Mouse (Mus musculus) splenic B cell, adult 2 months (primary cell): ENCODE measurements around the gene Ints1.
A peak's percentile ranks its signal among the peaks of the same experiment; 100 is the strongest.

Experiments
- DNase-seq: peaks from one replicate; pipeline ENCODE4 v3.0.0-alpha.2; 2011; ENCODE audit warnings: low read depth, low spot score
- H3K27me3 ChIP-seq: 2 replicates; pipeline ENCODE4 v1.6.1; 2012; ENCODE audit warnings: mild to moderate bottlenecking, low read length, moderate library complexity, mixed read lengths; ENCODE audit not compliant: control insufficient read depth, poor library complexity, insufficient read depth, severe bottlenecking
- H3K36me3 ChIP-seq: 2 replicates; pipeline ENCODE4 v1.6.1; 2012; ENCODE audit warnings: mild to moderate bottlenecking, low read length, moderate library complexity, mixed read lengths; ENCODE audit not compliant: control insufficient read depth, poor library complexity, insufficient read depth, severe bottlenecking

Gene Ints1

DNA sequence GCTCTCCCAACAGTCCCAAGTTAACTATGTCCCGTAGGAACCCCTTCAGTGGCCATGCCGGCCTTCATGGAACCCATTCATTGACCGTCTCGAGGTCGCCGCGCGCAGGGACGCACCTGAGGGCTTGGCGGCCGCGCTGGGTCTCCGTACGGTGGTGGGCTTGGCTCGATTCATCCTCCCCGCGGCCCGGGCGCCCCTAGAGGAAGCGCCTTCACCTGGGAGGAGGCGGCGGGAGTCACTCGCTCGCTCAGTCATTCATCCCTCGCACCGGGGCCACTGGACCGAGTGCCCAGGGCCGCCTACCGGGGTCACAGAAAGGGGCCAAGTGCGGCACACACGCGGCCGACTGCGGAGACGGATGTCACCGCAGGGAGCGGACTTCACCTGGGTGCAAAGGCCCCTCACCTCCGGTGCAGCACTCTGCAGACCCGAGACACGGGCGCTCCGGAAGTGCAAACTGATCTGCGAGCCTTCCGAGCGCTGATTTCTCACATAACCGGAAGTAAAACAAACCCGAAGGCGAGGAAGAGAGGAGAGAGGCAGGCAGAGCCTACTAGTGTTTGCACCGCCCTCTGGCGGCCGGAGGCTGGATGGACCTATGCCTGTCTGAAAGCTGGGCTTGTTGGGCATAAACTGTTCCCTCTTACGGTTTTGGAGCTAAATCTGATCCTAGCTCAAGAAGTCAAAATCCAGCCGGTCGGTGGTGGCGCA lies at the start of gene Ints1:
Gene Ints1, minus strand, starts transcription at position 459 of the 711 bp plus-strand sequence.
- H3K36me3 ChIP-seq, result peaks cover 1% of the 10 kb centered on the region
- no peaks in the 10 kb centered on the region for H3K27me3 ChIP-seq
- peak; percentile 97 for DNase-seq

DNA sequence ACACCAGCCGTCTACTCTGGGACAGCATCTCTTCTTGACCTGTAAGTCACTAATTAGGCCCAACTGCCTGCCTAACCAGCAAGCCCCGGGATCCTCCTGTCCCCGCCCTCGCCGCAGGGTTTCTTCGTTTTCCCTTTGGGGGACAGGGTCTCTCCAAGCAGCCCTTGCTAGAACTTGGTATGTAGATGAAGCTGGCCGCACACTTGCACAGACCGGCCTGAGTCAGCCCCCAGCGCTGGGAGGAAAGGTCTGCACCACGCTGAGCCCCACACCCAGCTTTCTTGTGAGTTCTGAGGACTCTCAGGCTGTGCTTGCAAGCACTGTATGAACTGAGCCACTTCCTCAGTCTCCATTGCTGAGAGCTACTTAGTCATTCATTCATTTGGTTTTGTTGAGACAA lies 49.1 kb upstream of the Ints1 start:
- peaks cover 2% of the 10 kb centered on the region for H3K36me3 ChIP-seq
- DNase-seq, result no peak
- H3K27me3 ChIP-seq, result no peaks in the 10 kb centered on the region

DNA sequence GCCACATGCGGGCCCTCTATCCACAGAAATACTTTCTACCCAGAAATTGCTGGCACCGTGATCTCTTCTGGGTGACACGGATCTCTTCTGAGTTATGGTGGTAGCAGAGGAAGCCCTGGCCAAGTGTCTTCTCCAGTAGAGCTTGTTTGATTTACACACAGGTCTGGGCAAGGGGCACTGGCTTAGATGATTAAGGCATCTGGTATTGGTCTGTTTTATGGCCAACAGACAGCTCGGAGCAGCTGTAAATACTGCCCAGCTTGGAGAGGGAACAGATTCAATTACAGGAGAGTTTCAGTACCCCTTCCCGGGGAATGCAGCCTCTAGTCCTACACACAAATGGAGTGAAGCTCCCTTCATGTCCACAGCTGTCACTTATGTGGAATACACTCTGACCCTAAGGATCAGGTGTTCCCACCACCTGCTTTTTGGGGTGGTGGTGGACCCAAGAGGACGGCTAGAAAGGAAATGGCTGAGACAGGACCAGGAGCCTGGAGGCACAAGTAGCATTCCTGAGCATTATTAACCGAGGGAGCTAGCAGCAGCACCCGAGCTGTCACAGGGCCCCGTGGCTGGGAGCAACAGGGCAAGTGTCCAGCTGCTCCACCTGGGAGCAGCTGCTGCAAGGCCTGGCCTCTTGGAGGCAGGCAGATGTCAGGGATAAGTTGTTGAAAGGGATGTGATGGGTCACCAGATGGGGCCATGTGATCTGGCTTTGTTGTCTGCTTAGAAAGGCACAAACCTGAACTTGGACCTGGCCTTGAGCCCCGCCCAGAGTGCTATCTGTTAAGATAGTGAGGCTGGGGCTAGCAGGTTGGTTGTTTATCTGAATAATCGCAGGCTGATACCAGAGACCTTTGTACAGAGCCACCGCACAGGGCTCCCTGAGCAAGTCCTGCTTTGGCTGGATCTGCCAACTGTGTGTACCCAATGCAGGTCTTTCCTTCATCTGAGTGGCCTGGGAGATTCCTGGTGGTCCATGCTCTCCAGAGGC lies 46.3 kb upstream of the Ints1 start:
- peaks cover 2% of the 10 kb centered on the region for H3K36me3 ChIP-seq
- DNase-seq, result no peak
- H3K27me3 ChIP-seq, result no peaks in the 10 kb centered on the region

GRCm38 (mm10) chr5:139819538-139820181 lies 44.2 kb upstream of the Ints1 start, which contains the start of gene Tmem184a:
TSS of gene Tmem184a (minus strand) at chr5:139819917.
- H3K27me3 ChIP-seq, result no peaks in the 10 kb centered on the region
- H3K36me3 ChIP-seq, result peaks cover 2% of the 10 kb centered on the region
- DNase-seq, result no peak

DNA sequence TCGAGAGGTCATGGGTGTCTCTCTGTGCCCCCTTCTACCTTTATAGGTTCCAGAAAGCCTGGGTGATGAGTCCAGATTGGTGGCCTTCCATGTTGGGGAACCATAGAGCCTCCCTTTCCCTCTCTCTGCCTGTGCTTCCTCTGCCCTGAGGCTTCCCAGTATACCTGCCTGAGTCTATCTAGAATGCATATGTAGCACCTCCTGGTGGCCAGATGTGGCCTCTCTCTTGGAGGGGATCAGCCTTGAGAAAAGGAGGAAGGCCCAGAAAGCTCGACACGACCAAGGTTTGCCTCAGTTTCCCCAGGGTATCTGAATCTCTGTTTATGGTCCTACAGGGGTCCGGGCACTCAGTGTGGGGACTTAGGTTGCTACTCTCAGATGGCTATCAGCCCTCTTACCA lies 43.3 kb upstream of the Ints1 start:
- peak; percentile 54 for DNase-seq
- peaks cover 2% of the 10 kb centered on the region for H3K36me3 ChIP-seq
- no peaks in the 10 kb centered on the region for H3K27me3 ChIP-seq

DNA sequence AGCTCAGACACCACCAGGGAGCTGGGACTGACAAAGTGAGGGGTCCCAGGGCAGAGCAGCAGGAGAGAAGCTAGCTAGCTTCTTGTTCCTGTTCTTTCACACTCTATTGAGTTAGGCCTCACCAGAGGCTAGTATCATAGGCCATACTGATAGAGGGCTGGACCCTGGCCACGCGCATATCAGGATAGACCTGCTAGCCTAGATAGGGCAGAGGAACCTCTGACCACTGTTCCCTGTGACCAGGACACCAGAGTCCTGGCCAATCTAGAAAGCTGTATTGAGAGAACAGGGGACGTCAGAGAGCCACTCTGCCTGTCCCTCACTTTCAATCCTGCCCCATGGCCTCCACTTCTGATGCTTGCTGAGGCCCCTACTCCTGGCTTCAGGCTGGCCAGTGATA lies 42.6 kb upstream of the Ints1 start:
- no peaks in the 10 kb centered on the region for H3K27me3 ChIP-seq
- no peak for DNase-seq
- peaks cover 2% of the 10 kb centered on the region for H3K36me3 ChIP-seq

DNA sequence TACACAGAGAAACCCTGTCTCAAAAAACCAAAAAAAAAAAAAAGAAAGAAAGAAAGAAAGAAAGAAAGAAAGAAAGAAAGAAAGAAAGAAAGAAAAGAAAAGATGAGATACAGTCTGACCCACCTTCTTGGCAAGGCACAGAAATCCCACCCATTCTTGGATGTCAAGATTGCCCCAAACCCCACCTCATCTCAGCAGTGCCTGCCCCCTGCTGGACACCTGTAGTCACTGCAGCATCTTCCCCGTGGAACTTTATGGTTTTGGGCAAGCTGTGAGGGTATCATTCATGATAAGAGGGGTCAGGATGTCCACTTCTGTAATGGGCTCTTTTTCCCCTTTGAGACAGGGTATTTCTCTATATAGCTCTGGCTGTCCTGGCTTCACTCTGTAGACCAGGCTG lies 41.8 kb upstream of the Ints1 start:
- DNase-seq, result peak; percentile 63
- Histone ChIP-seq H3K36me3 (peaks cover 2% of the 10 kb centered on the region; the same call in 1 of the 2 replicates), H3K27me3 (no peaks in the 10 kb centered on the region)

DNA sequence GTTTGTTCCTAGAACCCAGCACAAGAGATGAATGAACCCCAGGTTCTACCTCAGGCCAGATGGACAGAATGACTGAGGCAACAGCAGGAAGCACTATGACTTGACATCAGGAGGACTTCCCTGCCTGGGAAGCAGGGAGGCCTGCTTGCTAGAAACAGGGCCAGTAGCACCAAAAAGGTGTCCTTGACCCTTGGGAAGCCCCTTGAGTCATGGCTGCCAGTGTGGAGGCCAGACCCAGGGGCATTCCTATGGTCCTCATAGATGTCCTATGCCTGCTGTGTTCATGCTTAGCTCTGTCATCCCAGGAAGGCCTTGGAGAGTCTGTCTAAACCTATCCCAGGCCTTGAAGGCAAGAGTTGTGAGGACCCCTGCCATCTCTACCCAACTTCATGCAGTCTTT lies 41.0 kb upstream of the Ints1 start:
- no peaks in the 10 kb centered on the region; the same call in 1 of the 2 replicates for H3K36me3 ChIP-seq
- DNase-seq, result no peak
- no peaks in the 10 kb centered on the region for H3K27me3 ChIP-seq

- Histone ChIP-seq H3K36me3 (no peaks in the 10 kb centered on the region; the same call in 1 of the 2 replicates), H3K27me3 (no peaks in the 10 kb centered on the region)
- no peak for DNase-seq
Measured at GRCm38 (mm10) chr5:139815964-139816363, 40.5 kb upstream of the Ints1 start.

- H3K36me3 ChIP-seq, result no peaks in the 10 kb centered on the region
Measured at GRCm38 (mm10) chr5:139813963-139814381, 38.5 kb upstream of the Ints1 start.

GRCm38 (mm10) chr5:139813126-139813490 lies 37.6 kb upstream of the Ints1 start:
- no peak for DNase-seq
- Histone ChIP-seq H3K27me3 (no peaks in the 10 kb centered on the region), H3K36me3 (no peaks in the 10 kb centered on the region)

More at GRCm38 (mm10) chr5:139813963-139814381, 38.5 kb upstream of the Ints1 start:
- H3K27me3 ChIP-seq, result no peaks in the 10 kb centered on the region
- DNase-seq, result no peak

GRCm38 (mm10) chr5:139812398-139813125 lies 37.1 kb upstream of the Ints1 start:
- Histone ChIP-seq H3K27me3 (no peaks in the 10 kb centered on the region), H3K36me3 (no peaks in the 10 kb centered on the region)
- no peak for DNase-seq

DNA sequence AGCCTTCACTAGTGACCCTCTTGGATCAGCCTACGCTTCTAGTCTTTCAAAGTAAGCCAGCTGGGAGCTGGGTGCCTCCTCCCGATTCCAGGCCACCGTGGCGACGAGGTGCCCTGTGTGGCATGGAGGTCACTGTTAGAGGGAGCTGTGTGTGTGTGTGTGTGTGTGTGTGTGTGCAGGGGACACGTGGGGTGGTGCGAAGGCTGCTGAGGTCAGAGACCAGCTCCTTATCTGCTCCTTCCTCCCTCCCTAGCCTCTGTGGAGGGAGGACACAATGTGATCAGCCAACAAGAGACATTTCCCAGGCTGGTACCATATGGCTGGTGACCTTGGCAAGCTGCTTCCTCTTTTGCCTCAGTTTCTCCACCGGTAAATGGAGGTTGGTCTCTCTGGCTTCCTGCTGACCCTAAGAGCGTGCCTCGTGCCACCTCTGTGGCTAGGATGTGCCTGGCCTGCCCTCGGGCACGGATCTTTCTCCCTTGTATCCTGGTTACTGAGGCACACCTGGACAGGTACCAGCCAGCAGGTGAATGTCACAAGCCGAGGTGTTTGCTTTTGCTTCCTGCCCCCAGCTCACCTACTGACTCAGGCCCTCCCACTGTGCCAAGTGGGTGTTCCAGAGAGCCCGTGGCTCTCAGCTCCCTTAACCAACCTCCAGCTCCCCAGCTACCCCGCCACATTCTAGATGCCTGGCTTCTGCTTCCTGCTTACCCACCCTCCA lies 36.4 kb upstream of the Ints1 start:
- H3K27me3 ChIP-seq, result no peaks in the 10 kb centered on the region
- no peaks in the 10 kb centered on the region for H3K36me3 ChIP-seq
- no peak for DNase-seq

GRCm38 (mm10) chr5:139809397-139809796 lies 33.9 kb upstream of the Ints1 start:
- no peaks in the 10 kb centered on the region for H3K27me3 ChIP-seq
- no peak for DNase-seq
- no peaks in the 10 kb centered on the region for H3K36me3 ChIP-seq
